16 mouse cellular contexts compared by ENCODE assay signal in the genomic region with DNA sequence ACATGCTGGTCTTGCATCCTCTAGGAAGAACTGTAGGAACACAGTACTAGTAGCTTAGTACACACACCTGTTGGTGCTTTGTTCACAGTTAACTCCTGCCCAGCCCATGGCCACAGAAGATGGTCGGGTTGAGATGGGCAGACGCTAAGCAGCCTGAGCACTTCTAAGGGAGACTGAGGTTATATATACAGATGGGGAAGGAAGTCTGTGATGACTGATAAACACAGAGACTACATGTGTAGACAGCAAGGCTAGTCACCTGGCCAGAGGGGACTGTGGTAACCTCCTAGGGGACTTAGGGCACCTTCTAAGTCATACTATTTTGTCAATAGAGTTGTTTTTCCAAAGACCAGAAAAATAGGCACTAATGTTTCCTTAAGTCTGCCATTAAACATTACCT. TPM values are rescaled to one million over a fixed set of nuclear protein-coding genes. Genes with fewer than 3 reads are reported as not detected.
"Had no signal": no experiment of that assay in that cellular context is flagged by ENCODE, and none has a peak within 500 bp of the region (broad histone marks: within the 10 kb centered on the region; RNA-seq: fewer than 3 reads in every experiment).

No protein-coding gene starts in this region.

- DNase-seq: kidney, adult 18-20 months; kidney, adult 9 months; kidney, postnatal 14 days; kidney, postnatal 4 days; layer of hippocampus, adult 9-11 months; liver, embryonic 13.5 days; lung, adult 2 months; right cerebral cortex, adult 18-20 months; right cerebral cortex, postnatal 14 days; right cerebral cortex, postnatal 4 days; thymus, adult 18-20 months; thymus, postnatal 36 days had no signal

- ATAC-seq: midbrain, embryonic 15.5 days had no signal

RNA-seq across cellular contexts. Expression of gene Plac8, which starts 29.8 kb away (rescaled TPM):
- total RNA-seq: layer of hippocampus, adult 18-20 months; layer of hippocampus, postnatal 25 days; left cerebral cortex, postnatal 36 days had no signal
